Mouse (Mus musculus): ENCODE results near the gene Ppwd1. TPM values are rescaled to one million over a fixed set of nuclear protein-coding genes. Genes with fewer than 3 reads are reported as not detected.
"Not testable (repeated sequence)": the region's sequence is repeated elsewhere in the genome, so short reads cannot be mapped to it uniquely, and the experiment has no call there.

Ppwd1 gene
- total RNA-seq (2015; ENCODE audit: low replicate concordance) (72.5 and 74.6 TPM in 2 replicates), total RNA-seq (2017; ENCODE audit: low replicate concordance) (56.1 and 100 TPM in 2 replicates)

DNA sequence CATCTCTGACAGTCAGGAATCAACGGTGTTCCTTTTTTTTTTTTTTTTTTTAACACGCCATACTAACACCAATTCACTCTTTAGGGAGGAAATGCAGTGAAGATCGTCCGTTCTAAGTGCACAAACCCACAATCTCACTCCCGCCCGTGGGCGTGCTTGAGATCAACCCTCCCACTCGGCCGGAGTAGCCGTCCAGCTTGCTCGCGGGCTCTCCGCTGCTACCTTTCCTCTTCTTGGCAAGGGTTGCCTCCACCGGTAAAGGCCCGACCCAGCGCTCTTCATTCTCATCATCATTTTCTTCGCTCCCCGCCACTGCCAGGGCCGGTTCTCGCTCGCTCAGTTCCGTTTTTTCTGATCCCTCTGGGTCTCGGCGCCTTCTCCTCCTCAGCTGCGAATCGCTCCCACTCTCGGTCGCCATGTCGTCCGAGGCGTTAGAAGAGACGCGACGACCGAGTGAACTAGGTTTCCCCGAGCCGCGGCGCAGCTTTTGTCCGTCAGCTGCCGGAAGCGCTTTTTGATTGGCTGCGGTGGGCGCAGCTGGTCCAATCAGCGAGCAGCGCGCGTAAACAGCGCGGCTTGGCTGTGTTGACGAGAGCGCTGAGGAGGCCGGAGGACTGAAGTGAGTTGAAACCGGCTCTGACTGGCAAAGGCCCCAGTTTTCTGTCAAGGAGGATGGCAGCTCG is at the start of gene Ppwd1, which contains the start of gene Cenpk:
Ppwd1 (minus strand) TSS at position 460 of the 683 bp plus-strand sequence.
Cenpk (plus strand) TSS at position 228 of the 683 bp plus-strand sequence.
- ATAC-seq (replicated peaks; ENCODE audit: low FRiP score, poor library complexity, severe bottlenecking) = peak; percentile 94

- no peak for ATAC-seq (replicated peaks; ENCODE audit: low FRiP score, poor library complexity, severe bottlenecking)
Measured at GRCm38 (mm10) chr13:104258997-104259396, 30.4 kb upstream of the Ppwd1 start.

DNA sequence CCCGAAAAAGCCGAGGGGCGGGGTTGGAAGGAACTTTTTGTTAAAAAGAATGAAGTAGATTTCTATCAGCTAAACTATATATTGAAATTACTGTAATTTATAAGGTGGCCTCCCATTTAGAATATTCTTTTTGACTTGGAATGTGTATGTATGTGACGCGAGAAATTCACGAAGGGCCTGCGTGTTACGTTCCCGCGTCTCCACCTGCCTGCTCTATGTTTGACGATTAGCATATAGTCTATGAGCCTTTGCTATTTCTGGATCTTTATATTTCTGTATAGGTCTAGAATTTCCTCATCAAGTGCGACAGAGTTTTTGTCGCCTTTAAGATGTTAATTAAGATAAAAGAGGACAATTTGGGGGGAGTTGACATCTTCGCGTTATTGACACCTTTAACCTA is 538 bp upstream of the Ppwd1 start:
- peak; percentile 50 for ATAC-seq (replicated peaks; ENCODE audit: low FRiP score, poor library complexity, severe bottlenecking)

GRCm38 (mm10) chr13:104227478-104227877 is 1.2 kb downstream of the Ppwd1 start:
- ATAC-seq (replicated peaks; ENCODE audit: low FRiP score, poor library complexity, severe bottlenecking) = no peak

DNA sequence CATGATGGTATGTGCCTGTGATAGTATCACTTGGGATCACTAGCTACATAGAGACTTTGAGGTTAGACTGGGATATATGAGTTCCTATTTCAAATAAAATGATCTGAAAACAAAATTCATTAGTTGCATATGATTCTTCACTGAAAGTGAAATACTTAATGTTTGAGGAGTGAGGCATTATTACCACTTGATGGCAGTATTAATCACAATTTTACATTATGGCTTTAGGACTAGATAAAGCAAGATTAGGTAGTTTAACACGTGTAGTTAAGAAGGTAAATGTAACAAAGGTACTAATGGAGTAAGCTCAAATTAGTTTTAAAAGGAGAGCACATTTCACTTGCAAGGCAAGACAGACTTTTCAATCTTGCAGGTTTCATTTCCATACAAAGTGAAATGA is 24.3 kb downstream of the Ppwd1 start:
- ATAC-seq (replicated peaks; ENCODE audit: low FRiP score, poor library complexity, severe bottlenecking) = no peak

DNA sequence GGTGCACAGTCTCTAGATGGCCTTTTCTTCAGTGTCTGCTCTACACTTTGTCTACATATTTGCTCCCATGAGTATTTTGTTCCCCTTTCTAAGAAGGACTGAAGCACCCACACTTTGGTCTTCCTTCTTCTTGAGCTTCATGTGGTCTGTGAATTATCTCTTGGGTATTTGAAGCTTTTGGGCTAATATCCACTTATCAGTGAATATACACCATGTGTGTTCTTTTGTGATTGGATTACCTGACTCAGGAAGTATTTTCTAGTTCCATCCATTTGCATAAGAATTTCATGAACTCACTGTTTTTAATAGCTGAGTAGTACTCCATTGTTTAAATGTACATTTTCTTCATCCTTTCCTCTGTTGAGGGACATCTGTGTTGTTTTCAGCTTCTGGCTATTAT is 32.8 kb downstream of the Ppwd1 start:
- not testable (repeated sequence) for ATAC-seq (replicated peaks; ENCODE audit: low FRiP score, poor library complexity, severe bottlenecking)

- no peak for ATAC-seq (replicated peaks; ENCODE audit: low FRiP score, poor library complexity, severe bottlenecking)
Measured at GRCm38 (mm10) chr13:104187357-104187756, 41.3 kb downstream of the Ppwd1 start.

- ATAC-seq (replicated peaks; ENCODE audit: low FRiP score, poor library complexity, severe bottlenecking) = peak; percentile 58
Measured at GRCm38 (mm10) chr13:104179176-104179888, 49.3 kb downstream of the Ppwd1 start.

- ATAC-seq (replicated peaks; ENCODE audit: low FRiP score, poor library complexity, severe bottlenecking) = peak; percentile 89
Measured at GRCm38 (mm10) chr13:104178650-104179121, 50.0 kb downstream of the Ppwd1 start, which contains the start of gene Trim23. TSS of gene Trim23 (plus strand) at chr13:104178797.

DNA sequence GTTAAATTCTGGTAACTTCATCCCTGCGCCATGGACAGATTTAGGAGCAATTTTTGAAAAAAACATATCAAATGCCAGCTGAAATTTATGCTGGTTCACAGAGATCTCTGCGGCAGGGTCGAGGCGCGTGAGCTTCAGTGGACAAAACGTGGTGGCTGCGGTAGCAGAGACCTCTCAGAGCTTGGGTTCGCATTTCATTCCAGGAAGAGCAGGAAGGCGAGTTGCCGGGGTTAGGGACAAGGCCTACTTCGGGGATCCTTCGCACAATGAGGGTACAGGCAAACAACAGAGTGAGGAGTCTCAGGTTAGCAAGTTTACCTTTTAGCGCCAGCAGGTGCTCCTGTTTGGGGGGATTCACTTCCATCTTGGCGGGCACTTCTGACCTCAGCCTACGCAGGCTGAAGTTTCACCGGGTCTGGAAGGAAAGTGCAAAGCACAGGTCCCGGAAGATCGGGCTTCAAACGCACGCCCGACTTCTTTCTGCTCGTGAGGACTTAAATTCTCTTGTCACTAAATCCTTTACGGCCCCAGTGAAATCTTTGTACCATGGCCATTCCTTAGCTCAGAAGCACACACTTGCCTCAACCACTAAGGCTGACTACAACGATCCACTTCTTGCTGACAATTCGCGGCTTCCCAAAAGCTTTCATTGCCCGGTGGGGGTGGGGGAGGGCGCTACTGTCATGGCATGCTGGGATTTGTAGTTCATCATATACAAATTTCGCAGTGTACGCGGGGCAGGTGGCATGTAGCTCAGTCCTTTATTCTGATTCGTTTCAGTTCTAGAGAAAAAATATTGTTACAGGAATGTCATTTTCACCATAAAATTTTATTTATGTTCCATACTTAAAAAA is 50.6 kb downstream of the Ppwd1 start, which contains the start of gene Trappc13:
Trappc13 (minus strand) TSS at position 674 of the 854 bp plus-strand sequence.
- peak; percentile 83 for ATAC-seq (replicated peaks; ENCODE audit: low FRiP score, poor library complexity, severe bottlenecking)

DNA sequence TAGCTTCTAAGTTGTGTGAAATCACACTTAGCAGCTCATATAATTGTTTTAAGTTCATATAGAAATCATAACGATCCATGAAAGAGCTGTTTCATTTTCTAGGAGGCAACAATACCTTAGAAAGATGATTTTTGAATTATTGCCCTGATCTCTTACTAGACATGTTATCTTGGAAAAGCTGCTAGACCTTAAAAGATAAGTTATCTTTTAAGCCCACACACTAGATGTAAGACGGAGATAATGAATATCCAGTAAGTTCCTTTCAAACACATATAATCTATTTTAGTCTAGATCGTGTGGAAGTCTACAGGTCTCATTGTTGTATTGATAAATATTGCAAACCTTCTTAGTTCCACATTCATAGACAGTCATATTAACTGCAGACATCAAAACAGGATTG is 51.8 kb downstream of the Ppwd1 start:
- ATAC-seq (replicated peaks; ENCODE audit: low FRiP score, poor library complexity, severe bottlenecking) = no peak

- ATAC-seq (replicated peaks; ENCODE audit: low FRiP score, poor library complexity, severe bottlenecking) = no peak
Measured at GRCm38 (mm10) chr13:104172498-104172897, 56.1 kb downstream of the Ppwd1 start.

DNA sequence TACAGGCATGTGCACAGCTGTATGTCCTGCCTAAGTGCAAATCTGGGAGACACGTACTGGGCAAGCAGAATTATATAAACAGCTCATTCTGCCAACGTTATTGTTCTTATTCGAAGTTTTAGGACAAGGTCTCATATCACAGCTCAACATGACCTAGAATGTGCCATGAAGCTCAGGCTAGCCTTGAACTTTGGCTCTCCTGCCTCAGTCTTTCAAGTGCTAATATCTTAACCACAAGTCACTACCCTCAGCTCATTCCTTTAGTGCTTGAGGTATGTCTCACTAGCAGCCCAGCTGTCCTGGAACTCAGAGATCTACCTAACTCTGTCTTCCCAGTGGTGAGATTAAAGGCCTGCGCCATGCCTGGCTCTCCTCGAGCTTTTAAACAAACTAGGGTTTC is 56.9 kb downstream of the Ppwd1 start:
- ATAC-seq (replicated peaks; ENCODE audit: low FRiP score, poor library complexity, severe bottlenecking) = no peak

DNA sequence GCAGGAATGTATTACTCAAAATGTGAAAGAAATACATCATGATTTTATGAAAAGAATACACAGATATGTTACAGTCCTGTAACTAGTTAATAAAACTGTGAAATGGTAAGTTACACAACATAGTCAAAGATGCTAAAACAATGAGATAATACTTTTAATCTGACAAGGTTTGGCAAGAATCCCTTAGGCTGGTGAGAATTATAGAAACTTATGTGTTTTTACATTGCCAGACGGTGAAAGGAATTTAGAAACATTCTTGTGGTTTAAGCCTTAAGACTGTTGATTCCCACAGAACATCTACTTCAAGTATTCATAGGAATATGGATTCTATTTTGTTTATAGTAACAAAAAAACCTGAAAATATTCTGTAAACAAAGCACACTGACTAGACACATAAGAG is 73.0 kb downstream of the Ppwd1 start:
- no peak for ATAC-seq (replicated peaks; ENCODE audit: low FRiP score, poor library complexity, severe bottlenecking)

Other genes starting within 250 kb of the Ppwd1 start
- gene Nln, start 119.2 kb downstream of the Ppwd1 start, total RNA-seq (2015; ENCODE audit: low replicate concordance) = 5.8 and 11.7 TPM in 2 replicates
- 3.5 and 4.4 TPM in 2 replicates for gene Nln, start 119.2 kb downstream of the Ppwd1 start, total RNA-seq (2017; ENCODE audit: low replicate concordance)
- gene Sgtb, start 119.1 kb downstream of the Ppwd1 start, total RNA-seq (2015; ENCODE audit: low replicate concordance) = not detected in 2 replicates
- not detected in 2 replicates for gene Sgtb, start 119.1 kb downstream of the Ppwd1 start, total RNA-seq (2017; ENCODE audit: low replicate concordance)
- gene Trappc13, start 50.4 kb downstream of the Ppwd1 start, total RNA-seq (2015; ENCODE audit: low replicate concordance) = 28.8 and 49.9 TPM in 2 replicates
- gene Trappc13, start 50.4 kb downstream of the Ppwd1 start, total RNA-seq (2017; ENCODE audit: low replicate concordance) = 23.5 and 27.3 TPM in 2 replicates
- 21.3 and 22.2 TPM in 2 replicates for gene Trim23, start 50.0 kb downstream of the Ppwd1 start, total RNA-seq (2015; ENCODE audit: low replicate concordance)
- 28.4 and 50.7 TPM in 2 replicates for gene Trim23, start 50.0 kb downstream of the Ppwd1 start, total RNA-seq (2017; ENCODE audit: low replicate concordance)
- gene Cenpk, start 232 bp downstream of the Ppwd1 start, total RNA-seq (2015; ENCODE audit: low replicate concordance) = 128 and 134 TPM in 2 replicates
- gene Cenpk, start 232 bp downstream of the Ppwd1 start, total RNA-seq (2017; ENCODE audit: low replicate concordance) = 324 and 373 TPM in 2 replicates
- 1.1 and 2.9 TPM in 2 replicates for gene Adamts6, start 59.0 kb upstream of the Ppwd1 start, total RNA-seq (2015; ENCODE audit: low replicate concordance)
- gene Adamts6, start 59.0 kb upstream of the Ppwd1 start, total RNA-seq (2017; ENCODE audit: low replicate concordance) = 0.61 and 1.3 TPM in 2 replicates